Comparison of ENCODE assay signal across 22 mouse cellular contexts in genomic region chr3:152911578-152911977, GRCm38 (mm10).
DNase-seq lines count a peak whose midpoint lies in the region; ATAC-seq and TF ChIP-seq lines count a peak whose summit lies in the region.
"Had no signal": no experiment of that assay in that cellular context is flagged by ENCODE, and none has a peak within 500 bp of the region (broad histone marks: within the 10 kb centered on the region; RNA-seq: fewer than 3 reads in every experiment).

No protein-coding gene starts in this region.

- intact Hi-C loops in heart, postnatal 25 days (cut with DNase I), result no loop called here
- intact Hi-C loops in left cerebral cortex, adult 2 months (cut with DNase I), result loop anchor here (5.0 kb wide), 1 partner anchor 84 kb away; no protein-coding TSS in a partner anchor

- TF ChIP-seq EP300 in liver, postnatal 0 days (IDR thresholded peaks at IDR 0.05; ENCODE audit: low read depth), result no peak

- 0 out of 2 replicates have a peak, but pooled peaks have one; percentile 13 for ATAC-seq in liver, embryonic 12.5 days
- no peak for ATAC-seq in liver, postnatal 0 days
- ATAC-seq: forebrain, embryonic 16.5 days; hindbrain, embryonic 16.5 days; intestine, embryonic 15.5 days had no signal

- DNase-seq in heart, adult 11 months, result peak; percentile 61
- no peak for DNase-seq in heart, postnatal 25 days (ENCODE audit: low spot score)
- no peak for DNase-seq in liver, postnatal 0 days
- no peak for DNase-seq in thymus, adult 2 months
- no peak for DNase-seq in thymus, postnatal 0 days (ENCODE audit: low spot score)
- no peak for DNase-seq in limb, embryonic 10.5 days (ENCODE audit: low spot score)
- no peak for DNase-seq in left cerebral cortex, adult 2 months (ENCODE audit: extremely low spot score in 1 of 2, low spot score in 2 of 2)
- DNase-seq: adrenal gland, postnatal 14 days; cerebellum, adult 18-20 months; cerebellum, postnatal 10 days; gastrocnemius, postnatal 10 days; kidney, adult 8-10 months; right cerebral cortex, postnatal 4 days had no signal

- H3K4me3 ChIP-seq in liver, embryonic 12.5 days, result no peak overlapping the region
- no peak overlapping the region for H3K4me3 ChIP-seq in liver, postnatal 0 days (ENCODE audit: low read depth, low read length)
- no peak overlapping the region for H3K4me3 ChIP-seq in thymus, adult 2 months (ENCODE audit: control insufficient read depth, insufficient read depth, low read length)
- H3K4me3 ChIP-seq in limb, embryonic 10.5 days, result no peak overlapping the region
- no peak overlapping the region for H3K4me3 ChIP-seq in left cerebral cortex, adult 2 months
- H3K4me3 ChIP-seq: embryonic facial prominence, embryonic 13.5 days; intestine, embryonic 15.5 days; limb, embryonic 12.5 days; midbrain, embryonic 10.5 days; neural tube, embryonic 13.5 days had no signal

- H3K27me3 ChIP-seq in liver, embryonic 12.5 days (replicated peaks), result no peaks in the 10 kb centered on the region
- H3K27me3 ChIP-seq in liver, postnatal 0 days (ENCODE audit: insufficient read depth, low read length), result no peaks in the 10 kb centered on the region
- no peaks in the 10 kb centered on the region for H3K27me3 ChIP-seq in thymus, adult 2 months (ENCODE audit: control insufficient read depth, insufficient read depth, low read length)
- no peaks in the 10 kb centered on the region for H3K27me3 ChIP-seq in limb, embryonic 10.5 days (ENCODE audit: low read depth, poor library complexity, severe bottlenecking)
- H3K27me3 ChIP-seq: embryonic facial prominence, embryonic 13.5 days; intestine, embryonic 15.5 days; limb, embryonic 12.5 days; neural tube, embryonic 13.5 days had no signal

- no peak for TF ChIP-seq CTCF in liver, postnatal 0 days (IDR thresholded peaks at IDR 0.05; ENCODE audit: low read depth)
- TF ChIP-seq CTCF in thymus, adult 2 months (IDR thresholded peaks at IDR 0.05; ENCODE audit: borderline replicate concordance, control insufficient read depth, extremely low read depth, insufficient read depth, low read length, poor library complexity), result no peak
- no peak for TF ChIP-seq CTCF in left cerebral cortex, adult 2 months (IDR thresholded peaks at IDR 0.05)

- H3K36me3 ChIP-seq in liver, embryonic 12.5 days, result no peaks in the 10 kb centered on the region
- no peaks in the 10 kb centered on the region for H3K36me3 ChIP-seq in liver, postnatal 0 days (replicated peaks; ENCODE audit: insufficient read depth, low read length)
- H3K36me3 ChIP-seq in thymus, adult 2 months (ENCODE audit: control insufficient read depth, insufficient read depth, low read length), result no peaks in the 10 kb centered on the region
- H3K36me3 ChIP-seq in limb, embryonic 10.5 days, result no peaks in the 10 kb centered on the region
- H3K36me3 ChIP-seq: embryonic facial prominence, embryonic 13.5 days; G1E; intestine, embryonic 15.5 days; limb, embryonic 12.5 days; midbrain, embryonic 10.5 days; neural tube, embryonic 13.5 days had no signal

- H3K9ac ChIP-seq in liver, embryonic 12.5 days, result no peak overlapping the region
- H3K9ac ChIP-seq in liver, postnatal 0 days (replicated peaks), result no peak overlapping the region
- H3K9ac ChIP-seq: embryonic facial prominence, embryonic 13.5 days; intestine, embryonic 15.5 days; limb, embryonic 12.5 days; neural tube, embryonic 13.5 days had no signal

- H3K9me3 ChIP-seq in liver, embryonic 12.5 days (replicated peaks), result no peaks in the 10 kb centered on the region
- H3K9me3 ChIP-seq in liver, postnatal 0 days (ENCODE audit: low read length), result 0 out of 2 replicates have a peak, but pooled peaks cover 2% of the 10 kb centered on the region
- no peaks in the 10 kb centered on the region for H3K9me3 ChIP-seq in limb, embryonic 10.5 days (replicated peaks)
- H3K9me3 ChIP-seq: G1E; intestine, embryonic 15.5 days; limb, embryonic 12.5 days; midbrain, embryonic 10.5 days; neural tube, embryonic 13.5 days had no signal

- WGBS in liver, embryonic 12.5 days (ENCODE audit: insufficient replicate concordance), result 70% methylated on average over 4 of the region's 4 CpGs
- 68% methylated on average over 4 of the region's 4 CpGs for WGBS in liver, postnatal 0 days (ENCODE audit: insufficient replicate concordance)
- 61% methylated on average over 4 of the region's 4 CpGs for WGBS in thymus, adult 2 months
- 90% methylated on average over 4 of the region's 4 CpGs for WGBS in limb, embryonic 10.5 days

- TF ChIP-seq POLR2A in thymus, adult 2 months (IDR thresholded peaks at IDR 0.05; ENCODE audit: control insufficient read depth, extremely low read depth, insufficient read depth, low read length, poor library complexity), result no peak

- H3K27ac ChIP-seq in liver, embryonic 12.5 days, result no peak overlapping the region
- H3K27ac ChIP-seq in liver, postnatal 0 days (ENCODE audit: low read depth), result no peak overlapping the region
- H3K27ac ChIP-seq in thymus, adult 2 months (ENCODE audit: control insufficient read depth, insufficient read depth, low read length), result peak overlapping the region; percentile 91
- no peak overlapping the region for H3K27ac ChIP-seq in limb, embryonic 10.5 days
- H3K27ac ChIP-seq in left cerebral cortex, adult 2 months, result no peak overlapping the region
- H3K27ac ChIP-seq: embryonic facial prominence, embryonic 13.5 days; intestine, embryonic 15.5 days; limb, embryonic 12.5 days; midbrain, embryonic 10.5 days; neural tube, embryonic 13.5 days had no signal

- H3K4me1 ChIP-seq in liver, embryonic 12.5 days, result peaks cover 16% of the 10 kb centered on the region
- no peaks in the 10 kb centered on the region; the same call in 1 of the 2 replicates for H3K4me1 ChIP-seq in liver, postnatal 0 days (ENCODE audit: insufficient read depth)
- peaks cover 19% of the 10 kb centered on the region for H3K4me1 ChIP-seq in thymus, adult 2 months (replicated peaks; ENCODE audit: control insufficient read depth, insufficient read depth, low read length)
- 0 out of 2 replicates have a peak, but pooled peaks cover 2% of the 10 kb centered on the region for H3K4me1 ChIP-seq in limb, embryonic 10.5 days
- H3K4me1 ChIP-seq: embryonic facial prominence, embryonic 13.5 days; intestine, embryonic 15.5 days; limb, embryonic 12.5 days; neural tube, embryonic 13.5 days had no signal

- no peak overlapping the region for H3K4me2 ChIP-seq in liver, embryonic 12.5 days
- no peak overlapping the region for H3K4me2 ChIP-seq in liver, postnatal 0 days (ENCODE audit: low read depth, low read length)
- H3K4me2 ChIP-seq: embryonic facial prominence, embryonic 13.5 days; intestine, embryonic 15.5 days; limb, embryonic 12.5 days; neural tube, embryonic 13.5 days had no signal
